Mouse (Mus musculus) heart, postnatal 10 days (tissue): ENCODE measurements around the gene Exoc3l. TPM values are rescaled to one million over a fixed set of nuclear protein-coding genes. Genes with fewer than 3 reads are reported as not detected.

ENCODE experiments used
- DNase-seq, 2 experiments: peaks; one replicate each; pipeline ENCODE4 v3.0.0; 2021
- intact Hi-C: fragments of 180-260 bp; cut with DNase I; formaldehyde crosslinking; loops from one replicate; pipeline ENCODE4 v1.15.1; 2025
- total RNA-seq, 2 experiments: library from RNA; stranded (reverse); gene quantifications; 2 replicates each; pipeline ENCODE4 v1.2.3; 2021

The Exoc3l gene
- total RNA-seq, 2 experiments from 2014 or later, result 11.6 to 13.6 TPM

DNA sequence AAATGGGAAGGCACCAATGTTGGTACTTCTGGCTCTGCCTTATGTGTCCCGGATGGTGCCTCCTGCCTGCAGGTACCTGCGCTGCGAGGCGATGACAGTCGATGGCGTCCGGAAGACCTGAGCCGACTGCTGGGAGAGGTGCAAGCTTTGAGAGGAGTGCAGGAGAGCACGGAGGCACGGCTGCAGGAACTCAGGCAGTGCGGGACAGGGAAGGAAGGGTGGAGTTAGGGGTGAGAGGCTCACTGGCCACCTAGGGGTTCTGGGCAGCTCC, 25.1 kb downstream of the Exoc3l start:
- intact Hi-C loops, result no loop called here
- DNase-seq, result no peak

DNA sequence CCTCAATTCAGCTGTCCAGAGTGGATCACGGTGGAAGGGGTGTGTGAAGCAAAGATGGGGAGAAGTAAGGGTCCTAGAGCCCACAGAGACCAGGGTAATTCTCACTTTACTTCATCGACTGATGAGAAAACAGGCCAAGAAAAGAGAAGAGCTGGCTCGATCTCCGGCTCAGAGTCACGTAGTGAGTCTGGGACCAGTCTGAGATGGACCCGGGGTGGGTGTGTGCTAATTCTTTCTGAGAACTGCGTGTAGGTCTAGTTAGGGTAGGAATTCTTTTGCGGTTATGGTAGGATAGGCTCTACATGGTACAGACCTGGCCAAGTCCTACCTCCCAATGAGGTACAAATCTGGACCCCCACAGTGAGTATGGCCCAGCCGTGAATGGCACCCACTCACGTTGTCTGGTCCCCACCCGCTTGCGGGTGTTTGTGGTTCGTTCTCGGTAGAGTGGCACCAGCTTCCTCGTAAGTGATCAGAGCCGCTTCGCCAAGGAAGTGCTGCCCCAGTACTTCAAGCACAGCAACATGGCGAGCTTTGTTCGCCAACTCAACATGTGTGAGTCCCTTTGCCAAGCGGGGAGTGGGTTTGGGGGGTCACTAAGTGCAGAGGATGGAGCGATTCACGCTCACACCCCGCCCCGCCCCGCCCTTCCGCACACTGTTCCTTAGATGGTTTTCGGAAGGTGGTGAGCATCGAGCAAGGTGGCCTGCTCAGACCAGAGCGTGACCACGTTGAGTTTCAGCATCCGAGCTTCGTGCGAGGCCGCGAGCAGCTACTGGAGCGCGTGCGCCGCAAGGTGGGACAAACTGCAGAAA, 25.6 kb downstream of the Exoc3l start:
- intact Hi-C loops, result no loop called here
- DNase-seq, result no peak

DNA sequence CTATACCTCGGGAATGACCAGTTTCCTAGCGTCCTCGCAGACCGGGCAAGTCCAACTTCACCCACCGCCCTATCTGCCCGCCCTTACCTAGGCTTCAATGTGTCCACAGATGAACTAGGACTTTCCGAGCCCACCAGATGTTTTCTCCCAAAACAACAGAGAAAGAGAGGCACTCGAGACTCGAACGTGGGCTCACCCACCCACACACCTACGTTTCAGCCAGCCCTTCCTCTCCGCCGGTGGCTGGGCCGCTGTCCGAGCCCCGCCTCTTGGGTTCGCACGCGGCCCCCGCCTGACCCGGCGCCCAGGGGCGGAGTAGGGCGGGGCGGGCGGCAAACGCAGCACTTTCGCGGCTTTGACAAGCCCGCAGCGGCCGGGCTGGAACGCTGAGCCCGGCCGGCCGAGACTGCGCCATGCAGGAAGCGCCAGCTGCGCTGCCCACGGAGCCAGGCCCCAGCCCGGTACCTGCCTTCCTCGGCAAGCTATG, 26.4 kb downstream of the Exoc3l start, which contains the start of gene Hsf4:
TSS of gene Hsf4 (plus strand) at position 341 of the 487 bp plus-strand sequence.
- intact Hi-C loops, result loop anchor here (2.0 kb wide), 1 partner anchor 19 kb away; the partner anchor contains the start of gene 4931428F04Rik
- peak; percentile 69 to 74 for DNase-seq

DNA sequence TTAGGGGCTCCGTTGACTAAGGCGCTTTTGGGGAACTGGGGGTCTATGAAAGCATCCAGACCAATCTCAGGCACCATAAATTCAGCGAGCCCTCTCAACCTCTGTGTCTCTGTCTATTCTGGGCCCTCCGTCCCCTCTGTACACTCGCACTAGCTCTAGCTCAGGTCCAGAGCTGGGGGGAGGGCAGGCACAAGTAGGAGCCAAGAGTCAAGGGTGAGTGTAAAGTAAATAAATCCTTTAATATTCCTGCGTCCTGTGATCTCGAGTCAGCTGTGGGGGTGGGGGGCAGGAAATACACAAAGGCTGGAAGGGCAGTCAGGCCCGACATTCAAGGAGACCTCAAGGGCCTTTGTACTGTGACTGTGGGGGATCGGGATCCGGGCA, 26.8 kb downstream of the Exoc3l start:
- intact Hi-C loops, result loop anchor here (2.0 kb wide), 1 partner anchor 20 kb away; the partner anchor contains the start of gene 4931428F04Rik

DNA sequence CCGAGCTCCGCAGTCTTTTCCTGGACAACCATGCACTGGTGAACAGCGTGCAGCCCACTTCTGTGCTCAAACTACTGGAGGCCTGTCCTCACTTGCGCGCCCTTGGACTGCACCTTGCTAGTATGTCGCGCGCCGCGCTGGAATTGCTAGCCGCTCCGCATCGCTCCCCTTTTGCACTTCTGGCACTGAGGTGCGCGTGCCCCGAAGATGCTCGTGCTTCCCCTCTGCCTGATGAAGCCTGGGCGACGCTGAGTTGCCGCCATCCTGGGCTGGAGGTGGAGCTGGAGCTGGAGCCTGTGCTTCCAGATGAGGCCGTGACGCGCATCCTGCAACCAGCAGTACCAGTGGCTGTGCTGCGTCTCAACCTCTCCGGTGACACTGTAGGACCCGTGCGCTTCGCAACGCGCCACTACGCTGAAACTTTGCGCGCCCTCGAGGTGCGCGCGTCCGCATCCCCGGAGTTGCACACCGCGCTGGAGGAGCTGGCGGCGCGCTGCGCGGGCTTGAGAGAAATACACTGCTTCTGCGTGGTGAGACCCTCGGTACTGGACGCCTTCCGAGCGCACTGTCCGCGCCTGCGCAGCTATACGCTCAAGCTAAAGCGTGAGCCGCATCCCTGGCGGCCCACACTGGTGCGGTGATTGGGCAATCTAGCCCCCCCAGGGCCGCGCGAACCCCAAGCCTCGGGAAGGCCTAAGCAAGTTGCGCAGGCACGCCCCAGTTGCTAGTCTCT, 27.4 kb downstream of the Exoc3l start:
- DNase-seq, result peak in 1 of 2 experiments; percentile 48
- intact Hi-C loops, result loop anchor here (2.0 kb wide), 1 partner anchor 20 kb away; the partner anchor contains the start of gene 4931428F04Rik

More for the DNA sequence above, 26.8 kb downstream of the Exoc3l start:
- DNase-seq, result peak in 1 of 2 experiments; percentile 41

DNA sequence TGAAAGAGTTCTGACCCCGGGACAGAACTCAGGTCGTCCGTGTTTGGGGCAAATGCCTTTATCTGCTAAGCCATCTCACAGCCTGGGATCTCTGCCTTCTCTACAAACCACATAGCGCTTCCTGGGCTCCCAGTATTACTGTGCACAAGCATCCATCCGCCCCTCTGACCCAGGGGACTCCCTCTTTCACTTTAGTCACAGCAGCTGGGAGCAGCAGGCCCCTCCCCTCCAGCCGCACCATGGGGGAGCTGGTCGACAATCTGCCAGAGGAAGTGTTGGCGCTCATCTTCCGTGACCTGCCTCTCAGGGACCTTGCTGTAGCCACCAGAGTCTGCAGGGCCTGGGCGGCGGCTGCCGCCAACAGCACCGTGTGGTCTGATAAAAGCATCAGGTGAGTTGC, 29.1 kb downstream of the Exoc3l start:
- intact Hi-C loops, result no loop called here
- DNase-seq, result no peak

DNA sequence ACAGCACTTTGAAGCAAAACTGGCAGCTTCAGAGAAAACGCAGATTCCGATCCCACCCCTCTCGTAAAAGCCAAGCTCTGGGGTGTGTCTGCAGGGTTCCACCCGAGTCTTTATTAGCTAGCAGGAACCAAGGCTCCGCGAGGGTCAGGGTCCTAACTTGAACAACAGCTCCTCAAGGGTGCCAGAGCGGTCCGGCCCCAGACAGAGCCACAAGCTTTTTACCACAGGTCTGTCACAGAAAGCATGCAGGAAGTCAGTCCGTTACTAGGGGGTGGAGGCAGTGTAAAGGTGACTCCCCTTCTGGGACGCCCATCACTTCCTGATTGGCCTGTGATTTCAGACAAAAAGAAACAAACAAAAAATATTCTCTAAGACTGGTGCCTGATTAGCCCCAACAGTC, 30.8 kb downstream of the Exoc3l start:
- DNase-seq, result peak in 1 of 2 experiments; percentile 42
- intact Hi-C loops, result no loop called here

DNA sequence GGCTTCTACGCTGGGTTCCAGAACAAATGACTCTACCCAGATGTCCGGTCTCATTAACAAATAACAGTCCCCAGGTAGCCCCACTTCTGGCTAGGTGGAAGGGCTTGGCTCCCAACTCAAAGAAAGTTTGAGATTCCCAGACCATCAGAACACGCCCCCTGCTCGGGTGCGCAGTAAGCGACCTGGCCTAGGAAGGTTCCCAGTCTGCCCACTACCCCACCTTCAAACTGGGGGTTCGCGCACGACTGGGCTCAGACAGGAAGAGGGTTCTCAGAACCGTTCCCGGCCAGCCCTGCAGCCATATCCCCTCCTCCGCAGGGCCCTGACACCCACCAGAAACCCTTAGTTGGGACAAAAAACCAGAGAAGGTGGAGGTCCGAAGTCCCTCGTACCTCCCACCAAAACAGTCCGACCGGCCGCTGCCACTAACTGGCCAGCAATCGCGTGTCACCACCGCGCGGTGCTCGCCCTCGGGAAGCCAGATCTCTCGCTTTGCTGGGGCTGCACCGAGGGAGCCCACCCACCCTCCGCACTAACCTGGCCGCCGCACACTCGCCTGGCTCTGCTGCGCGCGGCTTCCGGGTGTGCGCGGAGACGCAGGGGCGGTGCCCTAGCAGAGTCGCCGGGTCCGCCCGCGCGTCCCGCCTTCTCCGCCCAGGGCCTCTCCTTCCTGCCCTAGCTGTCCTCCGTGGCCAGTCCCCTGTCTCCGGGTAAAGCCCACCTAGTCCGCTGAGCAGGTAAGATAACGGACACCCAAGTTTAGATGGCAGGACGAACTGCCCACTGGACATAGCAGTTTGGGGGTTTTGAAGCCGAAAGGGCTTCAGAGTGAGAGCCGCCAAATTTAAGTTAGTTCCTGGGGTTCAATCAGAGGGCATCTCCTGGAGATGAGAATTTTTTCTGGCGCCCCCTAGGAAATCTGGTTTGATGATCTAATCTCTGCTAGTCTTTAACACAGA, 31.6 kb downstream of the Exoc3l start, which contains the start of the genes Tradd and Fbxl8:
TSS of gene Tradd (minus strand) at position 586 of the 959 bp plus-strand sequence.
TSS of gene Fbxl8 (plus strand) at position 625 of the 959 bp plus-strand sequence.
- peak; percentile 81 for DNase-seq
- intact Hi-C loops, result no loop called here

DNA sequence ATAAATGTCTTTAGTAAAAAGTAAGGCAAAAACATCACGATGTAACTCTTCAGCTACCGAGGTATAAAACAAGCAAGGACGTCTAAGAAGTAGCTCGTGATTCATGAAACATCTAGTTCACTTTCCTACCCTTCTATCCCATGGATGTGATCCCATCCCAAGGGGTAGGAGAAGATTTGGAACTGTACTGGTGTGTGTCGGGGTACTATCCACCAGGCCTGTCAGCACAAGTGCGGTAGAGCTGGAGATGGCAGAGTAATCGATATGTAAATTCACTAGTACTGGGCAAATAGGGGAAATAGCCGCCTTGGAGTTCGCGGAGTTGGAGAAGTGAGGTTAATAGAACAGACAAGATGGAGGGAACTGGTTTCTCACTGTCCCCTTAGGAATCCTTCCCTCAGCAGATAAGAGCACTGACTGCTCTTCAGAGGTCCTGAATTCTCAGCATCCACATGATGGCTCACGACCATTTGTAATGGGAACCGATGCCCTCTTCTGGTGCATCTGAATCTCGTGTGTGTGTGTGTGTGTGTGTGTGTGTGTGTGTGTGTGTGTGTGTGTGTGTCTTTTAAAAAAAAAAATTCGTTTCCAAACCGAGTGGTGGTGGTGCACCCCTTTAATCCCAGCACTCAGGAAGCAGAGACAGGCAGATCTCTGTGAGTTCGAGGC, 32.5 kb downstream of the Exoc3l start:
- no peak for DNase-seq
- intact Hi-C loops, result no loop called here

DNA sequence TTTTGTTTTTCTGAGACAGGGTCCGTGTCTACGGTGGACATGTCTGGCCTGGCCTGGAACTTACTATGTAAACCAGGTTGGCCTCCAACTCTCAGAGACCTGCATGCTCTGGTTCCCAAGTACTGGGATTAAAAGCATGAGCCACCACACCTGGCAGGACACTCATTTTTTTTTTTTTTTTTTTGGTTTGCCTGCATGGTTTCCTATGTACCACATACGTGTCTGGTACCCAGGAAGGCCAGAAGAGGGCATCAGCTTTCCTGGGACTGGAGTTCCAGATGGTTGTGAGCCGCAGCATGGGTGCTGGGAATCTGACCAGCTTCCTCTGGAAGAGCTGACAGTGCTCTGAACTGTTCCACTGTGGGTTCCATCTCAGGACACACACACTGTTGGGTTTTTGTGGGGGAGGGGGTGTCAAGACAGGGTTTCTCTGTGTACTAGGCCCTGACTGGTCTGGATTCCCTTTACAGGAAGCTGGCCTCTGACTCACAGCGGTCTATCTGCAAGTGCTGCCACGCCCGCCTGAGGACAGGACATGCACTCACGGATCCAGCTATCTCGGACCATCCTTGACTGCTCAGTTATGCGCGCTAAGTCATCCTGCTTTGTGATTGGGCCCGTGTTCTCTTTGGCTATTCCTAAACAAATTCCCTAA, 34.4 kb downstream of the Exoc3l start:
- intact Hi-C loops, result no loop called here

DNA sequence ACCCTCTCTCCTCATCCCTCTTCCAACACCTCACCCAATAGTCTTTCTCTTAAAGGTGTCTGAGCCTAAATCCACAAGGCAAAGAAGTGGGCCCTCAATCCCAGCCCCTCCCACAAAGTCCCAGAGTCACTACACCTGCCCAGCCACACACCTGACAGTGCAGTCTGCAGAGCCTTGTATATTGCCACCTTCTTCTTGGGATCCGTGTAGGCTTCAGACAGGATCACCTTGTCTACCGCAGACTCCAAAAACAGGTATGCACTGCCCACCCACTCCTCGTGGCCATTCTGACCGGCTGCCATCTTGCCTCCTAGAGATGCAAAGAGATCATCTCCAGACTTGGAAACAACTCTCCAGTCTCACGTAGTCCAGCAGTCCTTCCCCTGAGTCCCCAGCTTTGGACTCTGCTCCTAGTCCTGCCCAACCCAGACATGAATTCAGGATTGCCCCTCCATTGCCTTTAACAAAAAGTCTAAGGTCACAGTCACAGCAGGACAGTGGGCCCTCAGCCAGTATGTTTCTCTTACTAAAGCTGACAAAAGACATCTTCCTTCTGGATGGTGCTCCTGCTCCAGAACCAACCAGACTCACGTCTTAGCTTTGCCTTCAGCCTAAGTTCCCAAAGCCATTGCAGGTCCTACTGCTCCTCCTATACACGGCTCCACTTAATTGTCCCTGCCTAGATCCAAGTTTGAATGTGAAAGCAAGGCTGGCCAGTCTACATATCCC, 35.4 kb downstream of the Exoc3l start:
- intact Hi-C loops, result no loop called here
- DNase-seq, result no peak

More for the DNA sequence above, 34.4 kb downstream of the Exoc3l start:
- DNase-seq, result no peak

DNA sequence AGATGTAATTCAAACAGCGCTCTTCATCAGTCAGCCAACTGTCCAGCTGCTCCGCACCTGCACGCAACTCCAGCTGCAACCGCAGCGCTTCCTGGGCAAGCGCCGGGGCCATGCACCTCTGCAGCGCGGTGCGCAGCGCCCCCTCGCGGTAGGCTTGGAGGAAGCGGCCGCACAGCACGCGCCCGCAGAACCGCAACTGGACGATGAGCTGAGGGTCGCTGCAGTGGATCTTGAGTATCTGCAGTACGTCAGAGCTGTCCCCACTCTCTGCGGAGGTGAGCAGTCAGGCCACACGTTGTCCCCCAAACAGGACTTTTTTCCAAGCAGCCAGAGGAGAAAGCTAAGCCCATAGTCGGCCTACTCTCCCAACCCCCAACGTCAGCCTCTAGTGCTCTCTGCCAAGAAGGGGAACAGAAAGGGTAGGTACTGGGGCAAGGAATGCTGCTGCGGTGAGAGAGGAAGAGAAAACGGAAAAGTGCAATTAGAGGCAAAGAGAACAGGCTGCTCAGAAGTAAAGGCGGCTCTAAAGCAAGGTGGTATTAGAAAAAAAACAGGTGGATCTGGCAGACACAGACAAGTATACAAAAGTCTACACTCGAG, 36.1 kb downstream of the Exoc3l start:
- intact Hi-C loops, result no loop called here
- DNase-seq, result peak; percentile 78 to 86

DNA sequence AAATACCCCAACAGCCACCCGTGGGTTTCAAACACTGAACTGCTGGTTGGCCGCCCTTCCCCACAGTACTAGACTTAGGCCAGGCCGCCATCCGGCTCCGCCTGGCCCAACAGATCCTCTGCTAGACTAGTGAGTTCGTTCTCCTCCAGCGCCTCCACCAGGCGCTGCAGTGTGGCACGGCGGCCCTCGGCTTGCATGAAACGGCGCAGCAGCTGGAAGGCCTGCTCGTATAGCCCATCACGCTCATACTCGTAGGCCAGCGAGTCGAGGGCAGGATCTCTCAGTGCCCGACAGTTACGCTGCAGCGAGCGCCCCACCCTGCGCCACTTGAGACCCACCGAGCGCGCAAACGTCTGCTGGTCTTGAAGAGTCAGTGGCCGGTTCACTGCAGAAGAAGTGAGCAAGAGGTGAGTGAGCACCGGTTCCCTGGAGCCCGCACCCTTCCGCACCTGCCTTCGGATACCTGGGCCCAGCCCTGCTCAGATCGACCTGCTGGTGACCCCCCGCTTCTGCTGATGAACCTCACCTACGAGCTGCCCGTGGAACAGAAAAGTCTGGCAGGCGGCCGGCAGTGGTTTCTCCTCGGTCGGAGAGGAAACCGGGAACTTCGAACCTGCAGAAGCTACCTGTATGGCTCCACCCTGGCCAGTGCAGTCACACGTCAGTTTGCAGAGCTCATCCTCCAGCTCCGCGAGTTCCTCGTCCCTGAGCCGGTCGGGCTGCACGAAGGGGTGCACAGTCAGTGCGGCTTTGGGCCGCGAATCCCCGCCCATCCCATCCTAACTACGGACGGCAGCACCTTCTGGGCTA, 36.8 kb downstream of the Exoc3l start:
- intact Hi-C loops, result no loop called here

DNA sequence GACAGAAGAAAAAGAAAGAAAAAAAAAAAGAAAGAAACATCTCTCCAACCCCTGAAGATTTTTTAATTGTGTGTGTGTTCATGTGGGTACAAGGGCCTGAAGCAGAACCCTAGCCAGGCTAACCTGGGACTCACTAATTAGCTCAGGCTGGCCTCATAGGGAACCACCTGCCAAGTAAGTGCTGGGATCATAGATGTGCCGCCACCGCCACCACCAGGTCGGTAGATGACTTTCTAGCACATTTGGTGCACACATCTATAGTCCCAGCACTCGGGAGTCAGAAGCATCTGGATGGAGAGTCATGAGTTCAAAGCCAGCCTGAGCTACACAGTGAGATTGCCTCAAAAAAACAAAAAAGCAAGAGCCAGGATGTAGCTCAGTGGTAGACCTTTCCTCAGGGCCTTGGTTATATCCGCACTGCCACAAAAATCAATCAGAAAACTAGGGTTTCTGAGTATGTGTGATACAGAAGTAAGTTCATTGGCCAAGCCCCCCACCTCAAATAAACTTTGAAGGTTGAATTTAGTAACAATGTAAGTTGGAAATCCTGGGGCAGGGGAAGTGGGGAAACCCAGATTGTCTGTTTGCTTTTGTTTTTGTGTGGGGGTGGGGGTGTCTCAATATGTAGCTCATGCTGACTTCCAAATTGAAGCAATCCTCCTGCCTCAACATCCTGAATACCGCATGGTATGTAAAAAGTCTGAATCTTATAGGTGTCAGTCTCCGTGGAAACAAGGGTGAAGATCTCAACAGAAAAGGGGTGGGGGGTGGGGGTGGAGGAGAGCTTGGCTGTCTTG, 38.4 kb downstream of the Exoc3l start:
- DNase-seq, result no peak
- intact Hi-C loops, result no loop called here

More for the DNA sequence above, 36.8 kb downstream of the Exoc3l start:
- peak in 1 of 2 experiments; percentile 33 for DNase-seq

DNA sequence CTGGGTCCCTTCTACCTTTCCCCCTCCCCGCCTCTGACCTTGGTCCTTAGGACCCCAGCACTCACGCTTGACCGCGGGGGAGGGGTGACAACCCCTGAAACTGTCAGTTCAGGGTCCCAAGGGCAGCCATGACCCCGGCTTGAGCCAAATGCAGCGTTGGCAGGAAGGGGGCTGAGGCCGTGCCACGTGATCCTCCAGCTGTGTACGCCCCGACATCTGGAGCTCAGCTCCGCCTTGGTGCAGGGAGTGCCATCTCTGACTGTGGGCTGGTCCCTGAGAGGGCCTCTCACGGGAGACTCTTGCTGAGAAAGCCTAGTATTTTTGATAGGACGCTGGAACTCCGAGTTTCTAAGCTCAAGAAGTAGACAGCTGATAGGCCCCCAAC, 40.9 kb downstream of the Exoc3l start, which contains the start of gene B3gnt9:
TSS of gene B3gnt9 (minus strand) at position 188 of the 385 bp plus-strand sequence.
- peak; percentile 84 to 85 for DNase-seq
- intact Hi-C loops, result loop anchor here (1.0 kb wide), 1 partner anchor 28 kb away; no protein-coding TSS in a partner anchor
